Mouse (Mus musculus) ovary, postnatal 10 days (tissue): Measurements from ENCODE around the gene Rpl11.
"Not testable (repeated sequence)": the region's sequence is repeated elsewhere in the genome, so short reads cannot be mapped to it uniquely, and the experiment has no call there.

Experiments used
- DNase-seq: peaks from one replicate; pipeline ENCODE4 v3.0.0; 2022; ENCODE audit warnings: low spot score

Gene Rpl11

GRCm38 (mm10) chr4:136070592-136070991, 17.4 kb upstream of the Rpl11 start:
- no peak for DNase-seq

GRCm38 (mm10) chr4:136069954-136070353, 16.7 kb upstream of the Rpl11 start:
- peak; percentile 65 for DNase-seq

GRCm38 (mm10) chr4:136069313-136069712, 16.1 kb upstream of the Rpl11 start:
- no peak for DNase-seq

- DNase-seq, result no peak
These were observed 9.9 kb upstream of the Rpl11 start for GRCm38 (mm10) chr4:136063143-136063542.

- DNase-seq, result not testable (repeated sequence)
These were observed 6.7 kb upstream of the Rpl11 start for GRCm38 (mm10) chr4:136059800-136060488.

- DNase-seq, result no peak
These were observed 4.7 kb upstream of the Rpl11 start for GRCm38 (mm10) chr4:136057916-136058315.

- no peak for DNase-seq
These were observed 2.8 kb upstream of the Rpl11 start for GRCm38 (mm10) chr4:136056030-136056429.

GRCm38 (mm10) chr4:136053843-136054242, 615 bp upstream of the Rpl11 start:
- no peak for DNase-seq

GRCm38 (mm10) chr4:136052534-136053246, 538 bp downstream of the Rpl11 start:
- DNase-seq, result no peak

GRCm38 (mm10) chr4:136052060-136052459, 1.2 kb downstream of the Rpl11 start:
- no peak for DNase-seq

- no peak for DNase-seq
These were observed 3.0 kb downstream of the Rpl11 start for GRCm38 (mm10) chr4:136050226-136050625.

- no peak for DNase-seq
These were observed 4.8 kb downstream of the Rpl11 start for GRCm38 (mm10) chr4:136048291-136049032.

- DNase-seq, result no peak
These were observed 5.6 kb downstream of the Rpl11 start for GRCm38 (mm10) chr4:136047626-136048025.

GRCm38 (mm10) chr4:136046888-136047287, 6.3 kb downstream of the Rpl11 start:
- DNase-seq, result no peak

- DNase-seq, result no peak
These were observed 8.1 kb downstream of the Rpl11 start for GRCm38 (mm10) chr4:136045091-136045490.

- DNase-seq, result no peak
These were observed 9.3 kb downstream of the Rpl11 start for GRCm38 (mm10) chr4:136043784-136044400.

- DNase-seq, result no peak
These were observed 18.1 kb downstream of the Rpl11 start for GRCm38 (mm10) chr4:136035078-136035477.

GRCm38 (mm10) chr4:136033231-136033630, 20.0 kb downstream of the Rpl11 start:
- DNase-seq, result no peak

GRCm38 (mm10) chr4:136030968-136031909, 22.0 kb downstream of the Rpl11 start:
- no peak for DNase-seq

GRCm38 (mm10) chr4:136028689-136029088, 24.5 kb downstream of the Rpl11 start:
- DNase-seq, result no peak

- DNase-seq, result no peak
These were observed 25.1 kb downstream of the Rpl11 start for GRCm38 (mm10) chr4:136028132-136028564.
